Mouse (Mus musculus) cortical plate, adult 2 months (tissue): Measurements from ENCODE around the gene Syn1.

Experiments used
- CTCF ChIP-seq: fragments of 200-500 bp; IDR thresholded peaks from 2 replicates; pipeline ENCODE4 v1.5.1; 2011; ENCODE audit warnings: mild to moderate bottlenecking, control low read depth, low read length; ENCODE audit not compliant: insufficient read depth; ENCODE audit errors: extremely low read depth
- POLR2A ChIP-seq: fragments of 200-500 bp; IDR thresholded peaks from 2 replicates; pipeline ENCODE4 v1.6.1; 2011; ENCODE audit warnings: mild to moderate bottlenecking, low read length, control low read depth; ENCODE audit not compliant: insufficient read depth; ENCODE audit errors: extremely low read depth

- TF ChIP-seq POLR2A, result no peak
- TF ChIP-seq CTCF, result no peak
These were observed 5.7 kb downstream of the Syn1 start for GRCm38 (mm10) chrX:20915075-20915474.
